Mouse (Mus musculus): Measurements from ENCODE around the gene Oxsm.

Gene Oxsm

GRCm38 (mm10) chr14:16242193-16242815, 7.3 kb downstream of the Oxsm start:
- no peak for DNase-seq (ENCODE audit: low read depth, low spot score)

- no peak for DNase-seq (ENCODE audit: low read depth, low spot score)
Measured at GRCm38 (mm10) chr14:16236466-16236865, 13.1 kb downstream of the Oxsm start.

GRCm38 (mm10) chr14:16233515-16233914, 16.1 kb downstream of the Oxsm start:
- no peak for DNase-seq (ENCODE audit: low read depth, low spot score)

- DNase-seq (ENCODE audit: low read depth, low spot score), result no peak
Measured at GRCm38 (mm10) chr14:16230581-16230980, 19.0 kb downstream of the Oxsm start.

GRCm38 (mm10) chr14:16229395-16229794, 20.2 kb downstream of the Oxsm start:
- DNase-seq (ENCODE audit: low read depth, low spot score), result no peak

- peak; percentile 47 for DNase-seq (ENCODE audit: low read depth, low spot score)
Measured at GRCm38 (mm10) chr14:16219015-16219414, 30.6 kb downstream of the Oxsm start.

- no peak for DNase-seq (ENCODE audit: low read depth, low spot score)
Measured at GRCm38 (mm10) chr14:16207722-16208121, 41.9 kb downstream of the Oxsm start.

GRCm38 (mm10) chr14:16201673-16202072, 47.9 kb downstream of the Oxsm start:
- no peak for DNase-seq (ENCODE audit: low read depth, low spot score)

GRCm38 (mm10) chr14:16200969-16201638, 48.5 kb downstream of the Oxsm start:
- peak; percentile 71 for DNase-seq (ENCODE audit: low read depth, low spot score)

GRCm38 (mm10) chr14:16200220-16200912, 49.2 kb downstream of the Oxsm start:
- no peak for DNase-seq (ENCODE audit: low read depth, low spot score)

GRCm38 (mm10) chr14:16196518-16196917, 53.1 kb downstream of the Oxsm start:
- peak; percentile 7 for DNase-seq (ENCODE audit: low read depth, low spot score)

- no peak for DNase-seq (ENCODE audit: low read depth, low spot score)
Measured at GRCm38 (mm10) chr14:16195486-16195885, 54.1 kb downstream of the Oxsm start.

GRCm38 (mm10) chr14:16194125-16194524, 55.5 kb downstream of the Oxsm start:
- no peak for DNase-seq (ENCODE audit: low read depth, low spot score)

GRCm38 (mm10) chr14:16189142-16189541, 60.5 kb downstream of the Oxsm start:
- no peak for DNase-seq (ENCODE audit: low read depth, low spot score)

Measured in mesoderm, embryonic 11.5 days (tissue).